Mouse (Mus musculus) small intestine, adult 2 months (tissue): ENCODE measurements around the gene Blvra. TPM values are rescaled to one million over a fixed set of nuclear protein-coding genes. Genes with fewer than 3 reads are reported as not detected.
"Not testable (repeated sequence)": the region's sequence is repeated elsewhere in the genome, so short reads cannot be mapped to it uniquely, and the experiment has no call there.

Experiments
- H3K27ac ChIP-seq: fragments of 200-500 bp; 2 replicates; pipeline ENCODE4 v1.5.1; 2012; ENCODE audit warnings: low read depth, low read length, control low read depth, inconsistent platforms; ENCODE audit not compliant: insufficient read depth
- H3K27me3 ChIP-seq: fragments of 200-500 bp; 2 replicates; pipeline ENCODE4 v1.6.1; 2012; ENCODE audit warnings: mild to moderate bottlenecking, moderate library complexity, low read length, inconsistent platforms; ENCODE audit not compliant: control insufficient read depth, insufficient read depth
- H3K36me3 ChIP-seq: fragments of 200-500 bp; 2 replicates; pipeline ENCODE4 v1.6.1; 2012; ENCODE audit warnings: mild to moderate bottlenecking, low read length, control low read depth, inconsistent platforms; ENCODE audit not compliant: control insufficient read depth, insufficient read depth
- H3K4me1 ChIP-seq: fragments of 200-500 bp; 2 replicates; pipeline ENCODE4 v1.6.1; 2012; ENCODE audit warnings: low read length, inconsistent platforms, mixed read lengths; ENCODE audit not compliant: control insufficient read depth, insufficient read depth, insufficient read length
- H3K4me3 ChIP-seq: fragments of 200-500 bp; 2 replicates; pipeline ENCODE4 v1.5.1; 2012; ENCODE audit warnings: low read depth, mild to moderate bottlenecking, control low read depth, inconsistent platforms, low read length, moderate library complexity
- CTCF ChIP-seq: fragments of 200-500 bp; IDR thresholded peaks from 2 replicates; pipeline ENCODE4 v1.5.1; 2012; ENCODE audit warnings: low read depth, mild to moderate bottlenecking, control low read depth, inconsistent platforms, low read length, moderate library complexity, mixed read lengths; ENCODE audit not compliant: insufficient replicate concordance, insufficient read length; ENCODE audit errors: extremely low read depth
- POLR2A ChIP-seq: fragments of 200-500 bp; IDR thresholded peaks from 2 replicates; pipeline ENCODE4 v1.6.1; 2012; ENCODE audit warnings: low read depth, mild to moderate bottlenecking, control low read depth, inconsistent platforms, low read length, moderate library complexity
- WGBS: fragments of 180-500 bp; shearing (Covaris S2); methylation state at CpG from one replicate; pipeline ENCODE4 v1.1.7; 2018; 5-methylcytosine and 5-hydroxymethylcytosine counted together
- polyA plus RNA-seq: library from polyadenylated mRNA; depleted of rRNA; stranded (reverse); fragments of >200 nt; gene quantifications from 2 replicates; pipeline ENCODE4 v1.2.3, GENCODE M21; 2012

Gene Blvra
- polyA plus RNA-seq, 1 experiment = 3.7 TPM

GRCm38 (mm10) chr2:127074116-127074515 is 3.7 kb downstream of the Blvra start:
- H3K27ac ChIP-seq = no peak overlapping the region
- TF ChIP-seq CTCF (no peak), POLR2A (no peak)
- H3K36me3 ChIP-seq = no peaks in the 10 kb centered on the region
- WGBS = 95% methylated on average over 2 of the region's 2 CpGs
- no peaks in the 10 kb centered on the region for H3K27me3 ChIP-seq
- no peaks in the 10 kb centered on the region; the same call in 1 of the 2 replicates for H3K4me1 ChIP-seq
- no peak overlapping the region for H3K4me3 ChIP-seq

- TF ChIP-seq POLR2A = no peak
- TF ChIP-seq CTCF = no peak
- 83% methylated on average over 9 of the region's 9 CpGs for WGBS
Observed at GRCm38 (mm10) chr2:127077611-127078010, 7.1 kb downstream of the Blvra start.

GRCm38 (mm10) chr2:127079066-127079465 is 8.6 kb downstream of the Blvra start:
- not testable (repeated sequence) for H3K36me3 ChIP-seq, H3K27me3 ChIP-seq, H3K4me1 ChIP-seq, H3K27ac ChIP-seq, H3K4me3 ChIP-seq
- 46% methylated on average over 2 of the region's 2 CpGs for WGBS

More at GRCm38 (mm10) chr2:127077611-127078010, 7.1 kb downstream of the Blvra start:
- no peak overlapping the region for H3K27ac ChIP-seq
- no peaks in the 10 kb centered on the region for H3K36me3 ChIP-seq
- no peak overlapping the region for H3K4me3 ChIP-seq
- no peaks in the 10 kb centered on the region for H3K4me1 ChIP-seq
- no peaks in the 10 kb centered on the region for H3K27me3 ChIP-seq

GRCm38 (mm10) chr2:127079881-127080590 is 9.6 kb downstream of the Blvra start:
- H3K4me3 ChIP-seq = no peak overlapping the region
- H3K27me3 ChIP-seq = no peaks in the 10 kb centered on the region
- no peak overlapping the region for H3K27ac ChIP-seq
- WGBS = 84% methylated on average over 11 of the region's 11 CpGs
- H3K36me3 ChIP-seq = no peaks in the 10 kb centered on the region
- no peak for TF ChIP-seq POLR2A
- no peak for TF ChIP-seq CTCF
- H3K4me1 ChIP-seq = no peaks in the 10 kb centered on the region

GRCm38 (mm10) chr2:127080591-127081218 is 10.2 kb downstream of the Blvra start:
- no peaks in the 10 kb centered on the region for H3K27me3 ChIP-seq
- WGBS = 89% methylated on average over 11 of the region's 11 CpGs
- no peak overlapping the region for H3K4me3 ChIP-seq
- H3K27ac ChIP-seq = no peak overlapping the region
- H3K36me3 ChIP-seq = no peaks in the 10 kb centered on the region
- H3K4me1 ChIP-seq = no peaks in the 10 kb centered on the region
- TF ChIP-seq POLR2A (no peak), CTCF (no peak)

GRCm38 (mm10) chr2:127086235-127086634 is 15.8 kb downstream of the Blvra start:
- TF ChIP-seq CTCF = no peak
- no peak for TF ChIP-seq POLR2A
- Histone ChIP-seq H3K27ac (no peak overlapping the region), H3K27me3 (no peaks in the 10 kb centered on the region), H3K4me3 (no peak overlapping the region), H3K36me3 (peaks cover 11% of the 10 kb centered on the region), H3K4me1 (no peaks in the 10 kb centered on the region)
- 83% methylated on average over 5 of the region's 5 CpGs for WGBS

GRCm38 (mm10) chr2:127090151-127090550 is 19.7 kb downstream of the Blvra start:
- H3K4me3 ChIP-seq, H3K27me3 ChIP-seq, H3K4me1 ChIP-seq, H3K27ac ChIP-seq: not testable (repeated sequence)
- H3K36me3 ChIP-seq = peaks cover 20% of the 10 kb centered on the region

GRCm38 (mm10) chr2:127092000-127092399 is 21.5 kb downstream of the Blvra start:
- Histone ChIP-seq H3K4me1 (no peaks in the 10 kb centered on the region), H3K27ac (no peak overlapping the region), H3K27me3 (no peaks in the 10 kb centered on the region), H3K36me3 (peaks cover 21% of the 10 kb centered on the region), H3K4me3 (no peak overlapping the region)
- no peak for TF ChIP-seq CTCF
- no peak for TF ChIP-seq POLR2A
- WGBS = 77% methylated on average over 8 of the region's 8 CpGs
